Mouse (Mus musculus) testis, adult 2 months (tissue): ENCODE results near the gene Prima1. TPM values are rescaled to one million over a fixed set of nuclear protein-coding genes. Genes with fewer than 3 reads are reported as not detected.
A peak's percentile ranks its signal among the peaks of the same experiment; 100 is the strongest.

Experiments
- H3K27ac ChIP-seq: fragments of 200-500 bp; 2 replicates; pipeline ENCODE4 v1.5.1; 2012; ENCODE audit warnings: low read depth, low read length; ENCODE audit not compliant: control insufficient read depth, insufficient read depth
- H3K27me3 ChIP-seq: fragments of 200-500 bp; 2 replicates; pipeline ENCODE4 v1.6.1; 2012; ENCODE audit warnings: mild to moderate bottlenecking, low read length, moderate library complexity; ENCODE audit not compliant: control insufficient read depth, insufficient read depth
- H3K36me3 ChIP-seq: fragments of 200-500 bp; 2 replicates; pipeline ENCODE4 v1.6.1; 2012; ENCODE audit warnings: mild to moderate bottlenecking, low read length; ENCODE audit not compliant: control insufficient read depth, insufficient read depth
- H3K4me1 ChIP-seq: fragments of 200-500 bp; 2 replicates; pipeline ENCODE4 v1.6.1; 2012; ENCODE audit warnings: low read length; ENCODE audit not compliant: control insufficient read depth, insufficient read depth
- H3K4me3 ChIP-seq: fragments of 200-500 bp; 2 replicates; pipeline ENCODE4 v1.5.1; 2012; ENCODE audit warnings: low read depth, mild to moderate bottlenecking, low read length, moderate library complexity, mixed read lengths; ENCODE audit not compliant: control insufficient read depth
- CTCF ChIP-seq: fragments of 200-500 bp; IDR thresholded peaks from 2 replicates; pipeline ENCODE4 v1.5.1; 2012; ENCODE audit warnings: low read depth, mild to moderate bottlenecking, inconsistent platforms, low read length, moderate library complexity; ENCODE audit not compliant: control insufficient read depth, insufficient read depth, insufficient replicate concordance
- POLR2A ChIP-seq: fragments of 200-500 bp; IDR thresholded peaks from 2 replicates; pipeline ENCODE4 v1.6.1; 2012; ENCODE audit warnings: low read depth, mild to moderate bottlenecking, inconsistent platforms, low read length, moderate library complexity; ENCODE audit not compliant: control insufficient read depth
- polyA plus RNA-seq: library from polyadenylated mRNA; depleted of rRNA; stranded (reverse); fragments of >200 nt; gene quantifications from 2 replicates; pipeline ENCODE4 v1.2.3, GENCODE M21; 2012

Gene Prima1
- polyA plus RNA-seq, 1 experiment, result 0.81 TPM

- Histone ChIP-seq H3K4me1 (peaks cover 3% of the 10 kb centered on the region; the same call in 1 of the 2 replicates), H3K4me3 (peak overlapping the region; percentile 70), H3K27ac (no peak overlapping the region), H3K36me3 (no peaks in the 10 kb centered on the region), H3K27me3 (no peaks in the 10 kb centered on the region)
- TF ChIP-seq POLR2A, result no peak
- 0 out of 2 replicates have a peak, but pooled peaks have one; percentile 9 for TF ChIP-seq CTCF
Measured at GRCm38 (mm10) chr12:103242591-103243025, 658 bp upstream of the Prima1 start.

- Histone ChIP-seq H3K36me3 (no peaks in the 10 kb centered on the region), H3K4me1 (peaks cover 3% of the 10 kb centered on the region; the same call in 1 of the 2 replicates), H3K27ac (no peak overlapping the region), H3K27me3 (no peaks in the 10 kb centered on the region), H3K4me3 (peak overlapping the region; percentile 70)
- TF ChIP-seq POLR2A (no peak), CTCF (no peak)
Measured at GRCm38 (mm10) chr12:103241311-103242082, 453 bp downstream of the Prima1 start.

- no peak overlapping the region for H3K4me3 ChIP-seq
- no peak overlapping the region for H3K27ac ChIP-seq
- peaks cover 3% of the 10 kb centered on the region; the same call in 1 of the 2 replicates for H3K4me1 ChIP-seq
- TF ChIP-seq POLR2A, result no peak
- TF ChIP-seq CTCF, result no peak
- no peaks in the 10 kb centered on the region for H3K27me3 ChIP-seq
- no peaks in the 10 kb centered on the region for H3K36me3 ChIP-seq
Measured at GRCm38 (mm10) chr12:103238924-103239460, 3.0 kb downstream of the Prima1 start.

GRCm38 (mm10) chr12:103235856-103236255, 6.1 kb downstream of the Prima1 start:
- no peak for TF ChIP-seq POLR2A
- no peak for TF ChIP-seq CTCF
- Histone ChIP-seq H3K4me1 (no peaks in the 10 kb centered on the region), H3K27ac (no peak overlapping the region)

GRCm38 (mm10) chr12:103235251-103235650, 6.7 kb downstream of the Prima1 start:
- H3K4me3 ChIP-seq, result no peak overlapping the region
- H3K4me1 ChIP-seq, result no peaks in the 10 kb centered on the region
- H3K27me3 ChIP-seq, result no peaks in the 10 kb centered on the region
- TF ChIP-seq CTCF, result no peak
- no peak for TF ChIP-seq POLR2A
- H3K27ac ChIP-seq, result no peak overlapping the region
- no peaks in the 10 kb centered on the region for H3K36me3 ChIP-seq

More at GRCm38 (mm10) chr12:103235856-103236255, 6.1 kb downstream of the Prima1 start:
- Histone ChIP-seq H3K36me3 (no peaks in the 10 kb centered on the region), H3K4me3 (no peak overlapping the region), H3K27me3 (no peaks in the 10 kb centered on the region)

- Histone ChIP-seq H3K36me3 (no peaks in the 10 kb centered on the region), H3K27me3 (no peaks in the 10 kb centered on the region), H3K4me3 (no peak overlapping the region), H3K27ac (no peak overlapping the region), H3K4me1 (no peaks in the 10 kb centered on the region)
- TF ChIP-seq POLR2A (no peak), CTCF (no peak)
Measured at GRCm38 (mm10) chr12:103229058-103229457, 12.9 kb downstream of the Prima1 start.

- H3K4me3 ChIP-seq, result no peak overlapping the region
- no peaks in the 10 kb centered on the region for H3K27me3 ChIP-seq
- H3K27ac ChIP-seq, result no peak overlapping the region
- no peaks in the 10 kb centered on the region for H3K36me3 ChIP-seq
- H3K4me1 ChIP-seq, result no peaks in the 10 kb centered on the region
- no peak for TF ChIP-seq POLR2A
Measured at GRCm38 (mm10) chr12:103226121-103226520, 15.8 kb downstream of the Prima1 start.

- H3K36me3 ChIP-seq, result no peaks in the 10 kb centered on the region
- H3K4me1 ChIP-seq, result no peaks in the 10 kb centered on the region
- no peaks in the 10 kb centered on the region for H3K27me3 ChIP-seq
- H3K27ac ChIP-seq, result no peak overlapping the region
- TF ChIP-seq POLR2A (no peak), CTCF (no peak)
- no peak overlapping the region for H3K4me3 ChIP-seq
Measured at GRCm38 (mm10) chr12:103223671-103224070, 18.3 kb downstream of the Prima1 start.
